Mouse (Mus musculus): ENCODE measurements around the gene Gm527. TPM values are rescaled to one million over a fixed set of nuclear protein-coding genes. Genes with fewer than 3 reads are reported as not detected.

The Gm527 gene
- 2.0 and 2.1 TPM in 2 replicates for polyA plus RNA-seq (2015; fragmentation: Nextera tagmentation; extraction: Ambion mirVana)

DNA sequence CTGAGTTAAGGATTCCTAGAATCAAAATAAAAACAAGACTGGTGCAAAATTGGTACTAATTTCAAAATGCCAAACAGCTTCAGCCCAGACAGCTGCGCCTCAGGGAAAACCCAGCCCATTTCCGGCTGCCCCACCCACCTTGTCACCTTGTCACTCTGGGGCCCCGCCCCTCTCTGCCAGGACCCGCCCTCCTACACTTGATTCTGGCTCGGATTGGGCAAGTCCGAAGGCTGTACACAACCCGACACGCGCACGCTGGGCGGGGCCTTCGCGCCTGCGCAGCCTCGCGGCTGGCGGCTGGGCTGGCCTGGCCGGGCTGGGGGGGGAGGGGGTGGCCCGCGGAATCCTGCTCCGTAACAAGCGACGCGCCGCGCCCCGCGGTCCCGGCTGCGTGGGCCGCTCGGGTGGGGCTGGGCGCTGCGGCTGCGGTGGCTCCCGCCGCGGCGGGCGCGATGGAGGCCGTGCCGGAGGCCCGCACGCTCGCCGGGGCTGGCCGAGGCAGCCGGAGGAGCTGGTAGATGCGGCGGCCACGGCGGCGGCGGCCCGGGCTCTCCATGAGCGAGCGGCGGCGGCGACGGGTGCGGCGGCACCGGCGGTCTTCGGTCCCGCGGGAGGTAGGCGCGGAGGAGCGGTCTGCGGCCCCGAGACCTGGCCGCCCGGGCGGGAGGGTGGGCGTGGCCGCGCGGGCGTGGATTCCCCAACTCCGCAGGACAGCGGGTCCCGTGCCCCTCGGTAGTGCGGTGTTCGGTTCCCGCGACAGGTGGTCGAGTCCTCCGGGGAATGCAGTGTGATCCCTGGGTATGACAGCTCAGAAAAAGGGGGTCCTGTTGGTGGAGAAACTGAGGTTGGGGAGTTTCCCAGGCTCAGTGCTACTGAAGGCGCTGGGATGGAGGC, at the start of gene Gm527:
Gene Gm527, plus strand, starts transcription at position 329 of the 894 bp plus-strand sequence.
- ATAC-seq (ENCODE audit: low FRiP score, low TSS enrichment): peak; percentile 100

GRCm38 (mm10) chr12:64871103-64871502, 46.6 kb upstream of the Gm527 start:
- DNase-seq (ENCODE audit: low spot score) (no peak), ATAC-seq (ENCODE audit: low FRiP score, low TSS enrichment) (no peak)
- Histone ChIP-seq H3K36me3 (ENCODE audit: control insufficient read depth, insufficient read depth, low read length) (no peaks in the 10 kb centered on the region), H3K4me2 (replicated peaks; ENCODE audit: low read depth) (no peak overlapping the region), H3K27ac (replicated peaks) (no peak overlapping the region), H3K4me1 (replicated peaks; ENCODE audit: control insufficient read depth, insufficient read depth) (no peaks in the 10 kb centered on the region), H3K9me3 (ENCODE audit: control insufficient read depth, low read length) (no peaks in the 10 kb centered on the region), H3K4me3 (ENCODE audit: low read depth, low read length) (no peak overlapping the region), H3K27me3 (ENCODE audit: control insufficient read depth, insufficient read depth, low read length) (no peaks in the 10 kb centered on the region), H3K9ac (ENCODE audit: low read length) (no peak overlapping the region)
- 60% methylated on average over 4 of the region's 4 CpGs for whole genome bisulfite sequencing
- no peak for TF ChIP-seq CTCF (IDR thresholded peaks at IDR 0.05; ENCODE audit: low read depth)
- TF ChIP-seq EP300 (optimal IDR thresholded peaks at IDR 0.05): no peak

More for the DNA sequence above, at the start of gene Gm527:
- WGBS: under 1% methylated on average over 40 of the region's 93 CpGs
- Histone ChIP-seq H3K36me3 (ENCODE audit: control insufficient read depth, insufficient read depth, low read length) (no peaks in the 10 kb centered on the region), H3K9ac (ENCODE audit: low read length) (peak within 1 kb of the TSS; percentile 83), H3K9me3 (ENCODE audit: control insufficient read depth, low read length) (no peaks in the 10 kb centered on the region), H3K27ac (replicated peaks) (peak within 1 kb of the TSS; percentile 73), H3K4me3 (ENCODE audit: low read depth, low read length) (peak within 1 kb of the TSS; percentile 83), H3K4me2 (replicated peaks; ENCODE audit: low read depth) (peak within 1 kb of the TSS; percentile 92), H3K4me1 (replicated peaks; ENCODE audit: control insufficient read depth, insufficient read depth) (no peaks in the 10 kb centered on the region), H3K27me3 (ENCODE audit: control insufficient read depth, insufficient read depth, low read length) (no peaks in the 10 kb centered on the region)
- peak; percentile 99 for DNase-seq (ENCODE audit: low spot score)
- TF ChIP-seq CTCF (IDR thresholded peaks at IDR 0.05; ENCODE audit: low read depth) (no peak), EP300 (optimal IDR thresholded peaks at IDR 0.05) (no peak)

- Histone ChIP-seq H3K4me2 (replicated peaks; ENCODE audit: low read depth) (no peak overlapping the region), H3K36me3 (ENCODE audit: control insufficient read depth, insufficient read depth, low read length) (no peaks in the 10 kb centered on the region), H3K4me3 (ENCODE audit: low read depth, low read length) (no peak overlapping the region), H3K27ac (replicated peaks) (no peak overlapping the region), H3K27me3 (ENCODE audit: control insufficient read depth, insufficient read depth, low read length) (no peaks in the 10 kb centered on the region), H3K9ac (ENCODE audit: low read length) (no peak overlapping the region), H3K9me3 (ENCODE audit: control insufficient read depth, low read length) (no peaks in the 10 kb centered on the region), H3K4me1 (replicated peaks; ENCODE audit: control insufficient read depth, insufficient read depth) (no peaks in the 10 kb centered on the region)
- ATAC-seq (ENCODE audit: low FRiP score, low TSS enrichment) (no peak), DNase-seq (ENCODE audit: low spot score) (peak; percentile 65)
- TF ChIP-seq EP300 (optimal IDR thresholded peaks at IDR 0.05): no peak
- TF ChIP-seq CTCF (IDR thresholded peaks at IDR 0.05; ENCODE audit: low read depth): peak; percentile 95
- WGBS: 41% methylated on average over 4 of the region's 4 CpGs
These were observed 20.5 kb upstream of the Gm527 start for GRCm38 (mm10) chr12:64897060-64897730.

- H3K4me3 ChIP-seq (ENCODE audit: low read depth, low read length): no peak overlapping the region
- no peak overlapping the region for H3K4me2 ChIP-seq (replicated peaks; ENCODE audit: low read depth)
- no peaks in the 10 kb centered on the region for H3K27me3 ChIP-seq (ENCODE audit: control insufficient read depth, insufficient read depth, low read length)
- 21% methylated on average over 8 of the region's 8 CpGs for WGBS
- H3K36me3 ChIP-seq (ENCODE audit: control insufficient read depth, insufficient read depth, low read length): no peaks in the 10 kb centered on the region
- peak overlapping the region; percentile 46; the same call in 1 of the 2 replicates for H3K27ac ChIP-seq (replicated peaks)
- no peaks in the 10 kb centered on the region for H3K9me3 ChIP-seq (ENCODE audit: control insufficient read depth, low read length)
- H3K9ac ChIP-seq (ENCODE audit: low read length): no peak overlapping the region
- DNase-seq (ENCODE audit: low spot score) (peak; percentile 37), ATAC-seq (ENCODE audit: low FRiP score, low TSS enrichment) (peak; percentile 71; the same call in 1 of the 2 replicates)
- no peaks in the 10 kb centered on the region for H3K4me1 ChIP-seq (replicated peaks; ENCODE audit: control insufficient read depth, insufficient read depth)
- TF ChIP-seq EP300 (optimal IDR thresholded peaks at IDR 0.05): no peak
- no peak for TF ChIP-seq CTCF (IDR thresholded peaks at IDR 0.05; ENCODE audit: low read depth)
These were observed 15.2 kb upstream of the Gm527 start for GRCm38 (mm10) chr12:64902506-64902905.

DNA sequence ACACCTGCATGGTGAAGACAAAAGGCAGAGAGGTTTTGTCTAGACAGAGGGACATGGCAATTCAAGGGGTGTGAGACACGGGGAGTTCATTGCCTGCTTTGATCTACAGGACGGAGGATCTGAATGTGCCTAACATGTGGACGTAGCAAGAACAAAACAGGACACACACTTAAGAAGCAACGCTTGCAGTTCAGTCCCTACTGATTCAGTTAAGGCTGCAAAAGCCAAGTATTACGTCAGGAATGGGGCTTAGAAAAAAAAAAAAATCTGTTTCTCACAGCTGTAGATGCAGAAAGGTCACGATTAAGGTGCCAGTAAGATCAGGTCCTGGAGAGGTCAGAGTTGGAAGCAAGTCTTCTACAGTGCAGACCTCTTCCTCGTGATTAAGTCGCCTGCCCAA, 14.5 kb upstream of the Gm527 start:
- no peak overlapping the region for H3K9ac ChIP-seq (ENCODE audit: low read length)
- no peaks in the 10 kb centered on the region for H3K9me3 ChIP-seq (ENCODE audit: control insufficient read depth, low read length)
- H3K4me1 ChIP-seq (replicated peaks; ENCODE audit: control insufficient read depth, insufficient read depth): no peaks in the 10 kb centered on the region
- TF ChIP-seq EP300 (optimal IDR thresholded peaks at IDR 0.05) (no peak), CTCF (IDR thresholded peaks at IDR 0.05; ENCODE audit: low read depth) (no peak)
- no peaks in the 10 kb centered on the region for H3K27me3 ChIP-seq (ENCODE audit: control insufficient read depth, insufficient read depth, low read length)
- H3K4me3 ChIP-seq (ENCODE audit: low read depth, low read length): no peak overlapping the region
- 45% methylated on average over 8 of the region's 8 CpGs for WGBS
- no peaks in the 10 kb centered on the region for H3K36me3 ChIP-seq (ENCODE audit: control insufficient read depth, insufficient read depth, low read length)
- no peak overlapping the region for H3K4me2 ChIP-seq (replicated peaks; ENCODE audit: low read depth)
- ATAC-seq (ENCODE audit: low FRiP score, low TSS enrichment) (no peak), DNase-seq (ENCODE audit: low spot score) (no peak)
- no peak overlapping the region; the same call in 1 of the 2 replicates for H3K27ac ChIP-seq (replicated peaks)

Data from stomach, postnatal 0 days (tissue).